Mouse (Mus musculus) heart, embryonic 11.5 days (tissue): ENCODE results near the gene Clip3. TPM values are rescaled to one million over a fixed set of nuclear protein-coding genes. Genes with fewer than 3 reads are reported as not detected.

ENCODE experiments used
- ATAC-seq: fragments of 200-750 bp; cut with Nextera tagmentation; replicated peaks from 2 replicates; pipeline ENCODE4 v1.8.0; 2017; ENCODE audit warnings: moderate library complexity; ENCODE audit not compliant: insufficient number of reproducible peaks, low FRiP score, low TSS enrichment
- H3K27ac ChIP-seq: fragments of 300-500 bp; sonication (generic); 2 replicates; pipeline ENCODE4 v1.5.1; 2014; ENCODE audit warnings: mild to moderate bottlenecking, low read depth, low read length
- H3K27me3 ChIP-seq: fragments of 300-500 bp; sonication (generic); 2 replicates; pipeline ENCODE4 v1.6.1; 2014; ENCODE audit warnings: mild to moderate bottlenecking, low read length, mixed read lengths; ENCODE audit not compliant: control insufficient read depth, insufficient read depth
- H3K36me3 ChIP-seq: fragments of 300-500 bp; sonication (generic); 2 replicates; pipeline ENCODE4 v1.6.1; 2014; ENCODE audit warnings: mild to moderate bottlenecking, low read length, moderate library complexity, mixed read lengths; ENCODE audit not compliant: control insufficient read depth, insufficient read depth
- H3K4me1 ChIP-seq: fragments of 300-500 bp; sonication (generic); 2 replicates; pipeline ENCODE4 v1.6.1; 2014; ENCODE audit warnings: low read length; ENCODE audit not compliant: control insufficient read depth, insufficient read depth
- H3K4me2 ChIP-seq: fragments of 300-500 bp; sonication (generic); 2 replicates; pipeline ENCODE4 v1.6.1; 2014; ENCODE audit warnings: mild to moderate bottlenecking, moderate library complexity
- H3K4me3 ChIP-seq: fragments of 300-500 bp; sonication (generic); 2 replicates; pipeline ENCODE4 v1.5.1; 2014; ENCODE audit warnings: low read depth, low read length
- H3K9ac ChIP-seq: fragments of 300-500 bp; sonication (generic); 2 replicates; pipeline ENCODE4 v1.6.1; 2014; ENCODE audit warnings: mild to moderate bottlenecking, low read depth, low read length, moderate library complexity
- H3K9me3 ChIP-seq: fragments of 300-500 bp; sonication (generic); replicated peaks from 2 replicates; pipeline ENCODE4 v1.6.1; 2016; ENCODE audit warnings: low read length; ENCODE audit not compliant: control insufficient read depth
- WGBS: fragments of 180-500 bp; shearing (Covaris S2); extraction: QIAGEN DNeasy Blood & Tissue Kit; methylation state at CpG from one replicate; pipeline ENCODE4 v1.1.7; 2014; ENCODE audit not compliant: insufficient replicate concordance; 5-methylcytosine and 5-hydroxymethylcytosine counted together
- polyA plus RNA-seq: library from polyadenylated mRNA; unstranded; fragments of >200 nt; fragmentation: Nextera tagmentation; extraction: Ambion mirVana; gene quantifications from 2 replicates; pipeline ENCODE4 v1.2.1, GENCODE M21; 2014

Clip3 gene
- polyA plus RNA-seq, 1 experiment from 2014 or later: 22.1 TPM

GRCm38 (mm10) chr7:30306083-30306779 is 14.7 kb downstream of the Clip3 start:
- no peaks in the 10 kb centered on the region for H3K9me3 ChIP-seq
- peaks cover 8% of the 10 kb centered on the region for H3K4me1 ChIP-seq
- no peak overlapping the region for H3K4me2 ChIP-seq
- no peak overlapping the region for H3K27ac ChIP-seq
- peaks cover 8% of the 10 kb centered on the region for H3K36me3 ChIP-seq
- H3K4me3 ChIP-seq: no peak overlapping the region
- 88% methylated on average over 16 of the region's 16 CpGs for WGBS
- H3K27me3 ChIP-seq: no peaks in the 10 kb centered on the region
- no peak for ATAC-seq
- H3K9ac ChIP-seq: no peak overlapping the region

GRCm38 (mm10) chr7:30308076-30309005 is 16.8 kb downstream of the Clip3 start, which contains the start of gene Alkbh6:
TSS of gene Alkbh6 (plus strand) at chr7:30308717.
- H3K4me1 ChIP-seq: peaks cover 8% of the 10 kb centered on the region
- peak; percentile 98 for ATAC-seq
- H3K4me2 ChIP-seq: peak within 1 kb of the TSS; percentile 86
- H3K4me3 ChIP-seq: peak within 1 kb of the TSS; percentile 62
- H3K9ac ChIP-seq: peak within 1 kb of the TSS; percentile 65
- no peaks in the 10 kb centered on the region for H3K27me3 ChIP-seq
- H3K27ac ChIP-seq: peak within 1 kb of the TSS; percentile 66
- H3K9me3 ChIP-seq: no peaks in the 10 kb centered on the region
- peaks cover 8% of the 10 kb centered on the region for H3K36me3 ChIP-seq
- WGBS: 4% methylated on average over 27 of the region's 27 CpGs

GRCm38 (mm10) chr7:30309395-30310129 is 18.0 kb downstream of the Clip3 start:
- Histone ChIP-seq H3K9me3 (no peaks in the 10 kb centered on the region), H3K4me3 (peak overlapping the region; percentile 62), H3K27ac (0 out of 2 replicates have a peak overlapping the region, but pooled peaks have one; percentile 31), H3K27me3 (no peaks in the 10 kb centered on the region), H3K36me3 (0 out of 2 replicates have a peak, but pooled peaks cover 3% of the 10 kb centered on the region), H3K4me2 (peak overlapping the region; percentile 86), H3K9ac (peak overlapping the region; percentile 65), H3K4me1 (peaks cover 11% of the 10 kb centered on the region)
- ATAC-seq: no peak
- WGBS: 58% methylated on average over 15 of the region's 15 CpGs

- Histone ChIP-seq H3K4me1 (peaks cover 15% of the 10 kb centered on the region), H3K4me3 (no peak overlapping the region), H3K9ac (no peak overlapping the region), H3K36me3 (0 out of 2 replicates have a peak, but pooled peaks cover 3% of the 10 kb centered on the region), H3K27me3 (no peaks in the 10 kb centered on the region), H3K9me3 (no peaks in the 10 kb centered on the region), H3K4me2 (no peak overlapping the region), H3K27ac (no peak overlapping the region)
- no peak for ATAC-seq
- WGBS: 86% methylated on average over 12 of the region's 12 CpGs
Measured at GRCm38 (mm10) chr7:30310136-30310535, 18.6 kb downstream of the Clip3 start.

GRCm38 (mm10) chr7:30313666-30314320 is 22.3 kb downstream of the Clip3 start:
- Histone ChIP-seq H3K4me2 (no peak overlapping the region), H3K9ac (no peak overlapping the region), H3K36me3 (0 out of 2 replicates have a peak, but pooled peaks cover 3% of the 10 kb centered on the region), H3K27me3 (no peaks in the 10 kb centered on the region), H3K9me3 (no peaks in the 10 kb centered on the region), H3K27ac (no peak overlapping the region), H3K4me1 (peaks cover 12% of the 10 kb centered on the region), H3K4me3 (no peak overlapping the region)
- WGBS: 44% methylated on average over 27 of the region's 27 CpGs
- no peak for ATAC-seq

DNA sequence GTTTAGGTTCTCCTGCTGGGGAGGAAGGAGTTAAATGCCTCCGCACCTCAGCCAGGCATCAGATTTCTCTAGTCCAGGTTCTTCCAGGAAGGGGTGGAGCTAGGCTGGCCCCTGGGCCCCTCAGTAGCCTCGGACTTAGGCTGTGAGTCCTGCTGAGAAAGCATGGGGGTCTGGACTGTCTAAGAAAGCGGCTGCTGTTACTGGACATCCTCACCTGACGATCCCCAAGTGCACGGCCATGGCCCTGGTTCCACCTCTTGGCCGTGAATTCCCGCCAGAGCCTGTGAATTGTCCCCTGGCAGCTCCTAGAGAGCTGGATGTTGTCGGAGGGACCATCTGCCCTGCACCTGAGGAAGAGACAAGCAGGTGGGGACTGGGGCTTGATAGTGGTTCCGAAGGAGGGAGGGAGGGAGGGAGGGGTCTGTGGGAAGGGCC is 23.2 kb downstream of the Clip3 start, which contains the start of gene Syne4:
Syne4 (plus strand) TSS at position 87 of the 435 bp plus-strand sequence.
- no peaks in the 10 kb centered on the region for H3K9me3 ChIP-seq
- H3K4me2 ChIP-seq: peak within 1 kb of the TSS; percentile 62
- peak within 1 kb of the TSS; percentile 42 for H3K4me3 ChIP-seq
- peaks cover 7% of the 10 kb centered on the region for H3K4me1 ChIP-seq
- H3K9ac ChIP-seq: peak within 1 kb of the TSS; percentile 62
- 0 out of 2 replicates have a peak, but pooled peaks cover 3% of the 10 kb centered on the region for H3K36me3 ChIP-seq
- H3K27me3 ChIP-seq: no peaks in the 10 kb centered on the region
- ATAC-seq: 0 out of 2 replicates have a peak, but pooled peaks have one; percentile 56
- no peak within 1 kb of the TSS; the same call in 1 of the 2 replicates for H3K27ac ChIP-seq
- 1% methylated on average over 9 of the region's 9 CpGs for WGBS

GRCm38 (mm10) chr7:30315559-30316529 is 24.3 kb downstream of the Clip3 start:
- peak overlapping the region; percentile 62 for H3K4me2 ChIP-seq
- 71% methylated on average over 13 of the region's 13 CpGs for WGBS
- H3K9me3 ChIP-seq: no peaks in the 10 kb centered on the region

More at GRCm38 (mm10) chr7:30315559-30316529, 24.3 kb downstream of the Clip3 start:
- Histone ChIP-seq H3K36me3 (no peaks in the 10 kb centered on the region), H3K27ac (no peak overlapping the region), H3K4me3 (peak overlapping the region; percentile 42), H3K4me1 (peaks cover 7% of the 10 kb centered on the region), H3K9ac (peak overlapping the region; percentile 62), H3K27me3 (no peaks in the 10 kb centered on the region)
- ATAC-seq: no peak
